Mouse (Mus musculus) cerebellum, adult 2 months (tissue): ENCODE data around the gene Spint1.

Source experiments
- CTCF ChIP-seq: fragments of 200-500 bp; IDR thresholded peaks from 2 replicates; pipeline ENCODE4 v1.5.1; 2011; ENCODE audit warnings: low read depth, mild to moderate bottlenecking, control low read depth, low read length, moderate library complexity, borderline replicate concordance; ENCODE audit not compliant: insufficient read depth
- POLR2A ChIP-seq: fragments of 200-500 bp; IDR thresholded peaks from 2 replicates; pipeline ENCODE4 v1.6.1; 2011; ENCODE audit warnings: low read length, control low read depth, borderline replicate concordance; ENCODE audit not compliant: insufficient read depth

GRCm38 (mm10) chr2:119292281-119292680 is 55.1 kb downstream of the Spint1 start:
- TF ChIP-seq CTCF (no peak), POLR2A (no peak)
